Mouse (Mus musculus) heart, embryonic 12.5 days (tissue): Measurements from ENCODE around the gene Cldn7. TPM values are rescaled to one million over a fixed set of nuclear protein-coding genes. Genes with fewer than 3 reads are reported as not detected.
"Not testable (repeated sequence)": the region's sequence is repeated elsewhere in the genome, so short reads cannot be mapped to it uniquely, and the experiment has no call there.

Experiments used
- ATAC-seq: fragments of 200-750 bp; cut with Nextera tagmentation; 2 replicates; pipeline ENCODE4 v1.8.0; 2017; ENCODE audit warnings: moderate TSS enrichment, moderate library complexity; ENCODE audit not compliant: insufficient number of reproducible peaks, low FRiP score
- H3K27ac ChIP-seq: fragments of 300-500 bp; sonication (generic); 2 replicates; pipeline ENCODE4 v1.5.1; 2016; ENCODE audit warnings: mild to moderate bottlenecking, moderate library complexity; ENCODE audit not compliant: poor library complexity, severe bottlenecking
- H3K27me3 ChIP-seq: fragments of 300-500 bp; sonication (generic); replicated peaks from 2 replicates; pipeline ENCODE4 v1.6.1; 2016; ENCODE audit warnings: mild to moderate bottlenecking, moderate library complexity
- H3K36me3 ChIP-seq: fragments of 300-500 bp; sonication (generic); 2 replicates; pipeline ENCODE4 v1.6.1; 2016; ENCODE audit warnings: mild to moderate bottlenecking, moderate library complexity
- H3K4me1 ChIP-seq: fragments of 300-500 bp; sonication (generic); replicated peaks from 2 replicates; pipeline ENCODE4 v1.6.1; 2016; ENCODE audit warnings: mild to moderate bottlenecking
- H3K4me2 ChIP-seq: fragments of 300-500 bp; sonication (generic); 2 replicates; pipeline ENCODE4 v1.6.1; 2016; ENCODE audit warnings: mild to moderate bottlenecking, moderate library complexity
- H3K4me3 ChIP-seq: fragments of 300-500 bp; sonication (generic); 2 replicates; pipeline ENCODE4 v1.5.1; 2016; ENCODE audit warnings: mild to moderate bottlenecking
- H3K9ac ChIP-seq: fragments of 300-500 bp; sonication (generic); 2 replicates; pipeline ENCODE4 v1.6.1; 2016; ENCODE audit warnings: mild to moderate bottlenecking, moderate library complexity
- H3K9me3 ChIP-seq: fragments of 300-500 bp; sonication (generic); replicated peaks from 2 replicates; pipeline ENCODE4 v1.6.1; 2016; ENCODE audit warnings: mild to moderate bottlenecking, moderate library complexity
- WGBS: fragments of 180-500 bp; shearing (Covaris S2); methylation state at CpG from one replicate; pipeline ENCODE4 v1.1.7; 2016; 5-methylcytosine and 5-hydroxymethylcytosine counted together
- polyA plus RNA-seq: library from polyadenylated mRNA; unstranded; fragments of >200 nt; fragmentation: Nextera tagmentation; extraction: Ambion mirVana; gene quantifications from 2 replicates; pipeline ENCODE4 v1.2.1, GENCODE M21; 2016

The Cldn7 gene
- polyA plus RNA-seq, 1 experiment from 2014 or later, result 2.1 TPM

DNA sequence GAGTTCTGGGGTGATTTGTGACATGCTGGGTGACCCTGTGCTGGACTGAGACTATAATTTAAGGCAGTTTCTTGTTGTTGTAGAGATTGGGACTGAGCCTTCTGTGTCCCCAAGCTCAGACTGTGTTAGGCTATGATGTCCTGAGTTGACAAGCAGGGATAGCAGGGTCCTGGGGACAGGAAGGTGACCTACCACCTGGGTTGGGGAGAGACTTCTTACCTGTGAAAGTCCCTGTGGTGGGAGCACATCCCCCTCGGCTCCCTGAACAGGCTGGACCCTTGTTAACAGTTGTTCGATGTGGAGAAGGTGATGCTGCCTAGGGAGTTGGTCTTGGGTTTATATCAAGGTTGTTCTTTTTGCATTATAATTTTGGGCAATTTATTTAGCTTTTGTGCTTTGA lies 37.9 kb downstream of the Cldn7 start:
- peaks cover 47% of the 10 kb centered on the region for H3K4me1 ChIP-seq
- H3K36me3 ChIP-seq, result peaks cover 56% of the 10 kb centered on the region
- H3K27ac ChIP-seq, result no peak overlapping the region
- peak overlapping the region; percentile 74 for H3K4me3 ChIP-seq
- ATAC-seq, result no peak
- 85% methylated on average over 2 of the region's 2 CpGs for WGBS
- peak overlapping the region; percentile 85 for H3K4me2 ChIP-seq
- H3K9ac ChIP-seq, result no peak overlapping the region
- H3K27me3 ChIP-seq, result no peaks in the 10 kb centered on the region
- H3K9me3 ChIP-seq, result no peaks in the 10 kb centered on the region

DNA sequence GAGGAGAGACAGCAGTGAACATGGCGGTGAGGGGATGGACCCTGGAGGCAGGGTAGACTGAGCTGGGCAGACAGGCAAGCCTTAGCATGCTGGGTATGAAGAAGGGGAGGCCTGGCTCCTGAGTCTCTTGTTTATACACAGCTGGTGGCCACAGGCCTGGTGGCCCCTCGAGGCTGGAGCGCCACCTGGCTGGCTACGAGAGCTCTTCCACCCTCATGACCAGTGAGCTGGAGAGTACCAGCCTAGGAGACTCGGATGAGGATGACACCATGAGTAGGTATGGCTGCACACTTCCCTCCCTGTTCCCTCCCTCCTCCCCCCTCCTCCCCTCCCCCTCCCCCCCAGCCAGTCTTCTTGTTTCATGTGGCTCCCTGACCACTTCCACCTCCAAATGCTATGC lies 40.9 kb downstream of the Cldn7 start:
- ATAC-seq, result no peak
- Histone ChIP-seq H3K9ac (no peak overlapping the region), H3K9me3 (no peaks in the 10 kb centered on the region), H3K36me3 (peaks cover 62% of the 10 kb centered on the region), H3K27me3 (no peaks in the 10 kb centered on the region), H3K27ac (no peak overlapping the region), H3K4me1 (peaks cover 32% of the 10 kb centered on the region), H3K4me2 (no peak overlapping the region), H3K4me3 (no peak overlapping the region)
- WGBS, result 65% methylated on average over 5 of the region's 5 CpGs

GRCm38 (mm10) chr11:70010033-70010432 lies 45.5 kb downstream of the Cldn7 start:
- Histone ChIP-seq H3K9ac (no peak overlapping the region), H3K4me3 (no peak overlapping the region), H3K27me3 (no peaks in the 10 kb centered on the region), H3K4me1 (peaks cover 10% of the 10 kb centered on the region), H3K36me3 (peaks cover 89% of the 10 kb centered on the region), H3K27ac (no peak overlapping the region), H3K4me2 (no peak overlapping the region), H3K9me3 (no peaks in the 10 kb centered on the region)
- 88% methylated on average over 6 of the region's 6 CpGs for WGBS
- no peak for ATAC-seq

DNA sequence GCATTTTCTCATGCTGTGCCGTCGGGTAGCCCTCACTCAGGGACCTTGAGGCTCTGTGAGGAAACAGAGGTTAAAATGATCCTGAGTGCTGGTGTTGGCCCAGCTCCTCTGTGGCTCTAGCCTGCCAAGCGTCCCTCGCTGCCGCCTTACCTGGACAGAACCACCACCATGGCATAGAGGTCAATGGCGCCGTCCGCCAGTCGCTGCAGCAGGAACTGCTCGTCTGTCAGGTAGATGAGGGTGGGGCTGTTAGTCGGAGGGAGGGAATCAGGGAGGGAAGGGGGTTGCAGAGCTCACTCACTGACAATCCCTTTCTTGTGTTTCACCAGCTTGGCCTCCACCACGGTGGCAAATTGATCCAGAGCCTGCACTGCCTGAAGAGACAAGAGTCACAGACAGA lies 46.0 kb downstream of the Cldn7 start:
- H3K9ac ChIP-seq, result no peak overlapping the region
- WGBS, result 87% methylated on average over 12 of the region's 12 CpGs
- H3K4me2 ChIP-seq, result no peak overlapping the region
- peaks cover 84% of the 10 kb centered on the region for H3K36me3 ChIP-seq
- H3K27me3 ChIP-seq, result no peaks in the 10 kb centered on the region
- no peaks in the 10 kb centered on the region for H3K9me3 ChIP-seq
- no peak for ATAC-seq
- H3K27ac ChIP-seq, result no peak overlapping the region
- H3K4me1 ChIP-seq, result peaks cover 10% of the 10 kb centered on the region
- no peak overlapping the region for H3K4me3 ChIP-seq

DNA sequence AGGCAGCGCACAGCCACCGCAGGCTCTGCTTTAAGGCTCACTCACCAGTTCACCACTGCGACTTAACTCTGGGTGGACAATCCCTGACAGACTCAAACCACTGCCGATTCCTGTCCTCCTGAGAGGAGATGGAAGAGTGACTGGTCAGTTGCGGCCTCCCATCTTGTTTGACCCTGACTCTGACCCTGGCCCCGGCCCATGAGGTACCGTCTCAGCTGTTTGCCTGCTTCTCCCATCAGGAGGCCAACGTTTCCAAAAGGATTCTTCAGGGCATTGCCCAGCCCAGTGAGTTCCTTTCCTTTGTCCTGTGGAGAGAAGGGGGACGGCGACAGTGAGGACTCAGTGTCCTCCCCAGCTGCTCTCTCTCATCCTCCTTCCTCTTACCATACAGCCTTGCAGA lies 46.4 kb downstream of the Cldn7 start:
- WGBS, result 87% methylated on average over 10 of the region's 10 CpGs
- H3K9me3 ChIP-seq, result no peaks in the 10 kb centered on the region
- no peak overlapping the region for H3K4me3 ChIP-seq
- peaks cover 10% of the 10 kb centered on the region for H3K4me1 ChIP-seq
- H3K9ac ChIP-seq, result no peak overlapping the region
- no peak for ATAC-seq
- H3K27me3 ChIP-seq, result no peaks in the 10 kb centered on the region
- H3K36me3 ChIP-seq, result peaks cover 80% of the 10 kb centered on the region
- H3K4me2 ChIP-seq, result no peak overlapping the region
- no peak overlapping the region for H3K27ac ChIP-seq

DNA sequence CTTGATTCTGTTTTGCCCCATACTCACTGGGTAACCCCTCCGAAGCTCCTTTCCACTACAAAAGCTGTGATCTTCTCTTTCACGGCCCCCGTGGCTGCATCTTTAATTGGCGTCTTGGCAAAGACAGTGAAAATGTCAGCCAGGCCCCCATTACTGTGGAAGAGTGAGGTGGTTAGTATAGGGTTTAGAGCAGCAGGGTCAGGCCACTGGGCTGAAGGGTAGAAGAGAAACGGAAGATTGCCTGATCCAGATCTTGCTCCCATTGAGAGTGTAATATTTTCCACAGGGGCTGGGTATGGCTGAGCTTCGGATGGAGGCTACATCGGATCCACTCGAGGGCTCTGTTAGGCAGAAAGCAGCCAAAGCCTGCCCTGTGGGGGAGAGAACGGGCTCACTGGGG lies 48.4 kb downstream of the Cldn7 start:
- Histone ChIP-seq H3K27ac (no peak overlapping the region), H3K36me3 (peaks cover 60% of the 10 kb centered on the region), H3K27me3 (no peaks in the 10 kb centered on the region), H3K4me3 (no peak overlapping the region), H3K9me3 (no peaks in the 10 kb centered on the region), H3K9ac (no peak overlapping the region), H3K4me2 (no peak overlapping the region), H3K4me1 (peaks cover 21% of the 10 kb centered on the region)
- WGBS, result 86% methylated on average over 9 of the region's 9 CpGs
- ATAC-seq, result no peak

GRCm38 (mm10) chr11:70013408-70013807 lies 48.8 kb downstream of the Cldn7 start:
- Histone ChIP-seq H3K4me3 (no peak overlapping the region), H3K27ac (no peak overlapping the region), H3K9me3 (no peaks in the 10 kb centered on the region), H3K4me2 (no peak overlapping the region), H3K9ac (no peak overlapping the region), H3K4me1 (peaks cover 24% of the 10 kb centered on the region), H3K36me3 (peaks cover 55% of the 10 kb centered on the region), H3K27me3 (no peaks in the 10 kb centered on the region)
- no peak for ATAC-seq
- 80% methylated on average over 3 of the region's 3 CpGs for WGBS

GRCm38 (mm10) chr11:70014051-70014450 lies 49.5 kb downstream of the Cldn7 start:
- H3K36me3 ChIP-seq, result peaks cover 49% of the 10 kb centered on the region
- peak overlapping the region; percentile 86 for H3K9ac ChIP-seq
- H3K9me3 ChIP-seq, result no peaks in the 10 kb centered on the region
- no peak overlapping the region for H3K27ac ChIP-seq
- ATAC-seq, result no peak
- no peak overlapping the region for H3K4me3 ChIP-seq
- H3K4me2 ChIP-seq, result peak overlapping the region; percentile 85
- H3K4me1 ChIP-seq, result peaks cover 30% of the 10 kb centered on the region
- no peaks in the 10 kb centered on the region for H3K27me3 ChIP-seq
- 59% methylated on average over 5 of the region's 5 CpGs for WGBS

- ATAC-seq, result peak; percentile 87
- under 1% methylated on average over 35 of the region's 35 CpGs for WGBS
- Histone ChIP-seq H3K27ac (peak within 1 kb of the TSS; percentile 85), H3K4me3 (peak within 1 kb of the TSS; percentile 68), H3K36me3 (peaks cover 39% of the 10 kb centered on the region), H3K27me3 (no peaks in the 10 kb centered on the region), H3K9me3 (no peaks in the 10 kb centered on the region), H3K4me1 (peaks cover 39% of the 10 kb centered on the region), H3K4me2 (peak within 1 kb of the TSS; percentile 85), H3K9ac (peak within 1 kb of the TSS; percentile 86)
These were observed 50.4 kb downstream of the Cldn7 start, which contains the start of gene Acadvl for GRCm38 (mm10) chr11:70014880-70015558. Acadvl (minus strand) TSS chr11:70015411.

DNA sequence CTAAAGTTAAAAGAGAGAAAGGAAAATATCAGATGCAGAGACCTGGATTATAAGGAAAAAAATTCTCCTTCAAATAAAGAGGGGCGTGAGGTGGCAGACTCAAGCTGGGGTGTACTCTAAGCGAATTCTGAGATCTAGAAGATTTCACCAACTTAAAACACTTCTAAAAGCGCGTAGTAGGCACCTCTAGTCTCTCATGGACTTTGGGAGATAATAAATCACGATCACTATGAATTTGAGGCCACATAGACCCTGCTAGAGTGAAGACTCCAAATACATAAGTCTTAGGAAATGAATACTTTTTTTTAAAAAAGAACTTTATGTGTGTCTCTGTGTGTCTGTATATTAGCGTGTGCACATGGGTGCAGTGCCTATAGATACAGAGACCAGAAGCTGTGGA lies 51.1 kb downstream of the Cldn7 start:
- 60% methylated on average over 6 of the region's 6 CpGs for WGBS
- Histone ChIP-seq H3K27me3 (no peaks in the 10 kb centered on the region), H3K36me3 (peaks cover 33% of the 10 kb centered on the region), H3K4me3 (peak overlapping the region; percentile 68), H3K27ac (no peak overlapping the region), H3K9ac (no peak overlapping the region), H3K4me2 (no peak overlapping the region), H3K9me3 (no peaks in the 10 kb centered on the region), H3K4me1 (peaks cover 46% of the 10 kb centered on the region)
- no peak for ATAC-seq

GRCm38 (mm10) chr11:70016177-70016576 lies 51.6 kb downstream of the Cldn7 start:
- H3K27me3 ChIP-seq, H3K9me3 ChIP-seq, H3K9ac ChIP-seq, H3K4me2 ChIP-seq, ATAC-seq, H3K4me3 ChIP-seq, H3K27ac ChIP-seq: not testable (repeated sequence)
- Histone ChIP-seq H3K36me3 (peaks cover 28% of the 10 kb centered on the region), H3K4me1 (peaks cover 51% of the 10 kb centered on the region)
- 76% methylated on average over 2 of the region's 2 CpGs for WGBS

DNA sequence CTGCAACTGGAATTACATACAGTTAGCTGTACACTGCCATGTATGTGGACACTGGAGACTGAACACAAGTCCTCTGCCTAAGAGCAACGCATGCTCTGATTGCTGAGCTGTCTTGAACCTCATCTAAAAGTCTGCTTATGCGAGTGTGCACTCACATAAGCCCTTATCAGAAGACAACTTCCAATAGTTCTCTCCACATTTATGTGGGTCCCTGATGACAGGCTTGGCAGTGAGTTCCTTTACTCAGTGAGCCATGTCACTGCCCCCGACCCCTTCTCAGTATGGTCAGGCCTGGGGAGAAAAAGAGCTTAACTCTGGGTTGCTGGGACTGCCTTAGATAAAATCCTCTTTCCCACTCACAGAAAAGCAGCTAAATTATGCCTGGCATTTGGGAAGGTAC lies 52.1 kb downstream of the Cldn7 start, which contains the start of gene Dlg4:
TSS of gene Dlg4 (plus strand) at position 274 of the 400 bp plus-strand sequence.
- ATAC-seq, result no peak
- Histone ChIP-seq H3K4me2 (peak within 1 kb of the TSS; percentile 85), H3K9ac (peak within 1 kb of the TSS; percentile 80; the same call in 1 of the 2 replicates), H3K27me3 (no peaks in the 10 kb centered on the region), H3K27ac (0 out of 2 replicates have a peak within 1 kb of the TSS, but pooled peaks have one; percentile 61), H3K4me3 (0 out of 2 replicates have a peak within 1 kb of the TSS, but pooled peaks have one; percentile 57), H3K9me3 (no peaks in the 10 kb centered on the region), H3K36me3 (peaks cover 23% of the 10 kb centered on the region), H3K4me1 (peaks cover 56% of the 10 kb centered on the region)
- WGBS, result 65% methylated on average over 3 of the region's 3 CpGs
